Mouse (Mus musculus): ENCODE results near the gene Senp3. TPM values are rescaled to one million over a fixed set of nuclear protein-coding genes. Genes with fewer than 3 reads are reported as not detected.

The Senp3 gene
- polyA plus RNA-seq, 1 experiment from 2014 or later, result 87.9 TPM

GRCm38 (mm10) chr11:69670786-69671725, 10.8 kb downstream of the Senp3 start:
- H3K9ac ChIP-seq, result peak overlapping the region; percentile 95
- H3K4me3 ChIP-seq, result peak overlapping the region; percentile 96
- H3K4me2 ChIP-seq, result peak overlapping the region; percentile 82
- no peaks in the 10 kb centered on the region for H3K9me3 ChIP-seq
- peak; percentile 74 for ATAC-seq (ENCODE audit: insufficient number of reproducible peaks, low FRiP score, low TSS enrichment, low read depth)
- H3K27me3 ChIP-seq, result no peaks in the 10 kb centered on the region
- WGBS, result under 1% methylated on average over 55 of the region's 61 CpGs
- peaks cover 27% of the 10 kb centered on the region for H3K4me1 ChIP-seq
- peaks cover 73% of the 10 kb centered on the region for H3K36me3 ChIP-seq
- peak overlapping the region; percentile 98 for H3K27ac ChIP-seq

- peaks cover 70% of the 10 kb centered on the region for H3K36me3 ChIP-seq
Observed at GRCm38 (mm10) chr11:69666665-69667005, 15.2 kb downstream of the Senp3 start.

GRCm38 (mm10) chr11:69665961-69666664, 15.8 kb downstream of the Senp3 start, which contains the start of gene Cd68:
Gene Cd68, minus strand, starts transcription at chr11:69666153.
- H3K27ac ChIP-seq, result peak within 1 kb of the TSS; percentile 54
- H3K36me3 ChIP-seq, result peaks cover 70% of the 10 kb centered on the region
- peaks cover 36% of the 10 kb centered on the region for H3K4me1 ChIP-seq
- 36% methylated on average over 7 of the region's 7 CpGs for WGBS
- no peak for ATAC-seq (ENCODE audit: insufficient number of reproducible peaks, low FRiP score, low TSS enrichment, low read depth)
- no peak within 1 kb of the TSS for H3K9ac ChIP-seq
- no peak within 1 kb of the TSS for H3K4me2 ChIP-seq
- no peaks in the 10 kb centered on the region for H3K27me3 ChIP-seq
- no peaks in the 10 kb centered on the region for H3K9me3 ChIP-seq
- peak within 1 kb of the TSS; percentile 0; the same call in 1 of the 2 replicates for H3K4me3 ChIP-seq

More at GRCm38 (mm10) chr11:69666665-69667005, 15.2 kb downstream of the Senp3 start:
- Histone ChIP-seq H3K4me3 (no peak overlapping the region), H3K4me2 (no peak overlapping the region), H3K4me1 (peaks cover 31% of the 10 kb centered on the region), H3K9me3 (no peaks in the 10 kb centered on the region), H3K27ac (no peak overlapping the region), H3K27me3 (no peaks in the 10 kb centered on the region), H3K9ac (no peak overlapping the region)
- no peak for ATAC-seq (ENCODE audit: insufficient number of reproducible peaks, low FRiP score, low TSS enrichment, low read depth)
- WGBS, result 82% methylated on average over 3 of the region's 3 CpGs

GRCm38 (mm10) chr11:69665457-69665960, 16.4 kb downstream of the Senp3 start:
- 71% methylated on average over 9 of the region's 9 CpGs for WGBS
- H3K27ac ChIP-seq, result peak overlapping the region; percentile 54
- H3K27me3 ChIP-seq, result no peaks in the 10 kb centered on the region
- ATAC-seq (ENCODE audit: insufficient number of reproducible peaks, low FRiP score, low TSS enrichment, low read depth), result no peak
- no peak overlapping the region for H3K9ac ChIP-seq
- peaks cover 66% of the 10 kb centered on the region for H3K36me3 ChIP-seq
- peak overlapping the region; percentile 0; the same call in 1 of the 2 replicates for H3K4me3 ChIP-seq
- peaks cover 34% of the 10 kb centered on the region for H3K4me1 ChIP-seq
- no peak overlapping the region for H3K4me2 ChIP-seq
- H3K9me3 ChIP-seq, result no peaks in the 10 kb centered on the region

- ATAC-seq (ENCODE audit: insufficient number of reproducible peaks, low FRiP score, low TSS enrichment, low read depth), result no peak
- H3K36me3 ChIP-seq, result peaks cover 60% of the 10 kb centered on the region
- no peaks in the 10 kb centered on the region for H3K27me3 ChIP-seq
- H3K27ac ChIP-seq, result peak overlapping the region; percentile 54
- WGBS, result 88% methylated on average over 7 of the region's 7 CpGs
- no peaks in the 10 kb centered on the region for H3K9me3 ChIP-seq
- no peak overlapping the region for H3K4me2 ChIP-seq
- no peak overlapping the region for H3K9ac ChIP-seq
- peaks cover 27% of the 10 kb centered on the region for H3K4me1 ChIP-seq
- no peak overlapping the region for H3K4me3 ChIP-seq
Observed at GRCm38 (mm10) chr11:69664841-69665240, 17.0 kb downstream of the Senp3 start.

GRCm38 (mm10) chr11:69663795-69664194, 18.1 kb downstream of the Senp3 start:
- no peaks in the 10 kb centered on the region for H3K9me3 ChIP-seq
- H3K4me2 ChIP-seq, result no peak overlapping the region
- H3K9ac ChIP-seq, result no peak overlapping the region
- WGBS, result 80% methylated on average over 6 of the region's 6 CpGs
- H3K27ac ChIP-seq, result peak overlapping the region; percentile 97; the same call in 1 of the 2 replicates
- H3K4me3 ChIP-seq, result no peak overlapping the region
- H3K27me3 ChIP-seq, result no peaks in the 10 kb centered on the region
- H3K4me1 ChIP-seq, result peaks cover 18% of the 10 kb centered on the region
- no peak for ATAC-seq (ENCODE audit: insufficient number of reproducible peaks, low FRiP score, low TSS enrichment, low read depth)
- H3K36me3 ChIP-seq, result peaks cover 56% of the 10 kb centered on the region

- H3K4me2 ChIP-seq, result peak overlapping the region; percentile 58
- H3K4me1 ChIP-seq, result peaks cover 15% of the 10 kb centered on the region
- 68% methylated on average over 13 of the region's 13 CpGs for WGBS
- ATAC-seq (ENCODE audit: insufficient number of reproducible peaks, low FRiP score, low TSS enrichment, low read depth), result no peak
- no peaks in the 10 kb centered on the region for H3K9me3 ChIP-seq
- peak overlapping the region; percentile 42; the same call in 1 of the 2 replicates for H3K9ac ChIP-seq
- no peaks in the 10 kb centered on the region for H3K27me3 ChIP-seq
- H3K27ac ChIP-seq, result peak overlapping the region; percentile 97
- peaks cover 56% of the 10 kb centered on the region for H3K36me3 ChIP-seq
- peak overlapping the region; percentile 59 for H3K4me3 ChIP-seq
Observed at GRCm38 (mm10) chr11:69662967-69663671, 18.8 kb downstream of the Senp3 start.

GRCm38 (mm10) chr11:69662213-69662966, 19.5 kb downstream of the Senp3 start, which contains the start of gene Mpdu1:
Gene Mpdu1, minus strand, starts transcription at chr11:69662642.
- peaks cover 56% of the 10 kb centered on the region for H3K36me3 ChIP-seq

GRCm38 (mm10) chr11:69661221-69661881, 20.5 kb downstream of the Senp3 start:
- Histone ChIP-seq H3K4me3 (peak overlapping the region; percentile 59), H3K4me2 (peak overlapping the region; percentile 58), H3K36me3 (peaks cover 60% of the 10 kb centered on the region), H3K27me3 (no peaks in the 10 kb centered on the region), H3K4me1 (peaks cover 33% of the 10 kb centered on the region), H3K27ac (peak overlapping the region; percentile 97), H3K9me3 (no peaks in the 10 kb centered on the region), H3K9ac (peak overlapping the region; percentile 51; the same call in 1 of the 2 replicates)
- ATAC-seq (ENCODE audit: insufficient number of reproducible peaks, low FRiP score, low TSS enrichment, low read depth), result no peak
- 75% methylated on average over 3 of the region's 3 CpGs for WGBS

More at GRCm38 (mm10) chr11:69662213-69662966, 19.5 kb downstream of the Senp3 start, which contains the start of gene Mpdu1:
- WGBS, result under 1% methylated on average over 48 of the region's 48 CpGs
- Histone ChIP-seq H3K4me1 (peaks cover 22% of the 10 kb centered on the region), H3K27me3 (no peaks in the 10 kb centered on the region), H3K9me3 (no peaks in the 10 kb centered on the region), H3K4me2 (peak within 1 kb of the TSS; percentile 58), H3K4me3 (peak within 1 kb of the TSS; percentile 59), H3K27ac (peak within 1 kb of the TSS; percentile 97), H3K9ac (peak within 1 kb of the TSS; percentile 51)
- ATAC-seq (ENCODE audit: insufficient number of reproducible peaks, low FRiP score, low TSS enrichment, low read depth), result peak; percentile 94

GRCm38 (mm10) chr11:69657462-69657881, 24.4 kb downstream of the Senp3 start:
- WGBS, result 82% methylated on average over 15 of the region's 15 CpGs
- peaks cover 50% of the 10 kb centered on the region for H3K36me3 ChIP-seq

More at GRCm38 (mm10) chr11:69657462-69657881, 24.4 kb downstream of the Senp3 start:
- peaks cover 46% of the 10 kb centered on the region for H3K4me1 ChIP-seq
- ATAC-seq (ENCODE audit: insufficient number of reproducible peaks, low FRiP score, low TSS enrichment, low read depth), result no peak
- no peak overlapping the region for H3K27ac ChIP-seq
- H3K27me3 ChIP-seq, result no peaks in the 10 kb centered on the region
- no peak overlapping the region for H3K4me3 ChIP-seq
- no peaks in the 10 kb centered on the region for H3K9me3 ChIP-seq
- no peak overlapping the region for H3K9ac ChIP-seq
- no peak overlapping the region for H3K4me2 ChIP-seq
